Mouse (Mus musculus) midbrain, postnatal 0 days (tissue): Measurements from ENCODE around the gene Selenoo. TPM values are rescaled to one million over a fixed set of nuclear protein-coding genes. Genes with fewer than 3 reads are reported as not detected.

ENCODE experiments used
- ATAC-seq: fragments of 200-750 bp; cut with Nextera tagmentation; 2 replicates; pipeline ENCODE4 v1.8.0; 2017; ENCODE audit warnings: moderate number of reproducible peaks, mild to moderate bottlenecking, moderate TSS enrichment, moderate library complexity; ENCODE audit not compliant: low FRiP score
- DNase-seq: peaks from one replicate; pipeline ENCODE4 v3.0.0-alpha.2; 2015; ENCODE audit warnings: low spot score
- H3K27ac ChIP-seq: fragments of 300-500 bp; sonication (generic); 2 replicates; pipeline ENCODE4 v1.5.1; 2014; ENCODE audit warnings: low read depth, mild to moderate bottlenecking, low read length, mixed read lengths
- H3K27me3 ChIP-seq: fragments of 300-500 bp; sonication (generic); 2 replicates; pipeline ENCODE4 v1.6.1; 2014; ENCODE audit warnings: low read length, control low read depth, mixed read lengths; ENCODE audit not compliant: insufficient read depth
- H3K36me3 ChIP-seq: fragments of 300-500 bp; sonication (generic); 2 replicates; pipeline ENCODE4 v1.6.1; 2014; ENCODE audit warnings: low read length, control low read depth, mixed read lengths; ENCODE audit not compliant: insufficient read depth
- H3K4me1 ChIP-seq: fragments of 300-500 bp; sonication (generic); 2 replicates; pipeline ENCODE4 v1.6.1; 2014; ENCODE audit warnings: mild to moderate bottlenecking, control low read depth, antibody characterized with exemption, low read length, mixed read lengths; ENCODE audit not compliant: insufficient read depth
- H3K4me2 ChIP-seq: fragments of 300-500 bp; sonication (generic); 2 replicates; pipeline ENCODE4 v1.6.1; 2014; ENCODE audit warnings: low read depth, mild to moderate bottlenecking, low read length, mixed read lengths; ENCODE audit not compliant: poor library complexity, severe bottlenecking
- H3K4me3 ChIP-seq: fragments of 300-500 bp; sonication (generic); 2 replicates; pipeline ENCODE4 v1.5.1; 2014; ENCODE audit warnings: low read depth, mild to moderate bottlenecking, low read length, moderate library complexity
- H3K9ac ChIP-seq: fragments of 300-500 bp; sonication (generic); replicated peaks from 2 replicates; pipeline ENCODE4 v1.6.1; 2014; ENCODE audit warnings: mild to moderate bottlenecking, low read length, moderate library complexity, mixed read lengths; ENCODE audit not compliant: poor library complexity, severe bottlenecking
- H3K9me3 ChIP-seq: fragments of 300-500 bp; sonication (generic); 2 replicates; pipeline ENCODE4 v1.6.1; 2016; ENCODE audit warnings: low read length, control low read depth
- CTCF ChIP-seq: IDR thresholded peaks from 2 replicates; pipeline ENCODE4 v1.5.1; 2016; ENCODE audit warnings: antibody characterized with exemption, mild to moderate bottlenecking
- WGBS: fragments of 180-500 bp; shearing (Covaris S2); extraction: QIAGEN DNeasy Blood & Tissue Kit; methylation state at CpG from one replicate; pipeline ENCODE4 v1.1.7; 2014; 5-methylcytosine and 5-hydroxymethylcytosine counted together
- polyA plus RNA-seq: library from polyadenylated mRNA; unstranded; fragments of >200 nt; fragmentation: Nextera tagmentation; extraction: Ambion mirVana; gene quantifications from 2 replicates; pipeline ENCODE4 v1.2.1, GENCODE M21; 2015
- total RNA-seq: library from RNA; depleted of rRNA; stranded (reverse); fragments of >200 nt; gene quantifications from 2 replicates; pipeline ENCODE4 v1.2.3, GENCODE M21; 2014

Gene Selenoo
- total and polyA plus RNA-seq, 2 experiments from 2014 or later = 19.0 to 42.3 TPM

DNA sequence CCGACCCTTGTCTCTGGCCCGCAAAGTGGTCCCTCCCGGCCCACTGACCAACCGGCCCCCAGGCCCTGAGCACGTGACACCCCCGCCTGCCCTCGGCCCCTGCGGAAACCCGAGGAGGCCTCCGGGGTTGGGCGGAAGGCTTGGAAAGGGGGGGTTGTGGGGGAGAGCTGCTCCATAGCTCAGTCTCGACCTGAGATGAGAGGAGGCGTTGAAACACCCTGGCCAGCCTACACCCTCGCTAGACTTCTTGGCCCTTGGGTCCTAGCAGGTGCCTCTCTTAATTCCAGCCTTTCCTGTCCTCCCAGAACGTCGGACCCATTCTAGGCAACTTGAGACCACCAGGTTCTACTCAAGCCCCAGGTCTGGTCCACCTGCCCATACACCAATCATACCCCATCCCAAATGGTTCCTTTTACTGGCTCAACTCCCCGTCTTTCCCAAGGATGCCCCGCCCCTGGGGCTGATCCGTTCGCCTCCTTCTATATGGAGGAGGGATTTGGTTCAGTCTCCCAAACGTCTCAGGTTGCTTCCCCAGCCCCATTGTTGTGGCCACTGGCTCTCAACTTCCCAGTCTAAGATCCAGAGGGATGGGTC is 51.9 kb downstream of the Selenoo start, which contains the start of gene Mapk12:
Mapk12 (minus strand) TSS at position 45 of the 594 bp plus-strand sequence.
- H3K4me2 ChIP-seq = peak within 1 kb of the TSS; percentile 99
- peak within 1 kb of the TSS; percentile 57 for H3K9ac ChIP-seq
- H3K4me1 ChIP-seq = peaks cover 10% of the 10 kb centered on the region; the same call in 1 of the 2 replicates
- ATAC-seq (peak; percentile 36; the same call in 1 of the 2 replicates), DNase-seq (no peak)
- WGBS = 2% methylated on average over 21 of the region's 21 CpGs
- H3K27ac ChIP-seq = no peak within 1 kb of the TSS
- H3K4me3 ChIP-seq = peak within 1 kb of the TSS; percentile 49
- no peak for TF ChIP-seq CTCF
- H3K36me3 ChIP-seq = no peaks in the 10 kb centered on the region
- H3K27me3 ChIP-seq = peaks cover 5% of the 10 kb centered on the region; the same call in 1 of the 2 replicates
- no peaks in the 10 kb centered on the region for H3K9me3 ChIP-seq

- 28% methylated on average over 5 of the region's 5 CpGs for WGBS
- DNase-seq (no peak), ATAC-seq (no peak)
- Histone ChIP-seq H3K9ac (no peak overlapping the region), H3K4me2 (no peak overlapping the region), H3K36me3 (no peaks in the 10 kb centered on the region), H3K27ac (no peak overlapping the region), H3K9me3 (no peaks in the 10 kb centered on the region), H3K4me3 (no peak overlapping the region), H3K27me3 (peaks cover 5% of the 10 kb centered on the region; the same call in 1 of the 2 replicates), H3K4me1 (peaks cover 11% of the 10 kb centered on the region; the same call in 1 of the 2 replicates)
- no peak for TF ChIP-seq CTCF
Observed at GRCm38 (mm10) chr15:89141443-89141842, 52.6 kb downstream of the Selenoo start.

GRCm38 (mm10) chr15:89141905-89142304 is 53.0 kb downstream of the Selenoo start:
- Histone ChIP-seq H3K4me3 (no peak overlapping the region), H3K27ac (no peak overlapping the region), H3K4me2 (no peak overlapping the region), H3K9ac (no peak overlapping the region), H3K36me3 (no peaks in the 10 kb centered on the region), H3K9me3 (no peaks in the 10 kb centered on the region), H3K4me1 (peaks cover 14% of the 10 kb centered on the region; the same call in 1 of the 2 replicates), H3K27me3 (peaks cover 5% of the 10 kb centered on the region; the same call in 1 of the 2 replicates)
- 72% methylated on average over 4 of the region's 4 CpGs for WGBS
- DNase-seq (no peak), ATAC-seq (no peak)
- TF ChIP-seq CTCF = no peak

GRCm38 (mm10) chr15:89143134-89143533 is 54.2 kb downstream of the Selenoo start:
- Histone ChIP-seq H3K4me1 (peaks cover 22% of the 10 kb centered on the region), H3K4me2 (no peak overlapping the region)
- TF ChIP-seq CTCF = no peak

GRCm38 (mm10) chr15:89144965-89145364 is 56.1 kb downstream of the Selenoo start:
- Histone ChIP-seq H3K27me3 (no peaks in the 10 kb centered on the region), H3K4me1 (peaks cover 27% of the 10 kb centered on the region), H3K4me2 (no peak overlapping the region), H3K4me3 (no peak overlapping the region), H3K9me3 (no peaks in the 10 kb centered on the region), H3K27ac (no peak overlapping the region), H3K9ac (no peak overlapping the region), H3K36me3 (no peaks in the 10 kb centered on the region)
- ATAC-seq (no peak), DNase-seq (no peak)
- WGBS = 91% methylated on average over 11 of the region's 11 CpGs
- no peak for TF ChIP-seq CTCF

More at GRCm38 (mm10) chr15:89143134-89143533, 54.2 kb downstream of the Selenoo start:
- DNase-seq (no peak), ATAC-seq (no peak)
- Histone ChIP-seq H3K9me3 (no peaks in the 10 kb centered on the region), H3K27me3 (peaks cover 5% of the 10 kb centered on the region; the same call in 1 of the 2 replicates), H3K36me3 (no peaks in the 10 kb centered on the region), H3K9ac (no peak overlapping the region), H3K27ac (no peak overlapping the region), H3K4me3 (no peak overlapping the region)
- WGBS = 89% methylated on average over 2 of the region's 2 CpGs

DNA sequence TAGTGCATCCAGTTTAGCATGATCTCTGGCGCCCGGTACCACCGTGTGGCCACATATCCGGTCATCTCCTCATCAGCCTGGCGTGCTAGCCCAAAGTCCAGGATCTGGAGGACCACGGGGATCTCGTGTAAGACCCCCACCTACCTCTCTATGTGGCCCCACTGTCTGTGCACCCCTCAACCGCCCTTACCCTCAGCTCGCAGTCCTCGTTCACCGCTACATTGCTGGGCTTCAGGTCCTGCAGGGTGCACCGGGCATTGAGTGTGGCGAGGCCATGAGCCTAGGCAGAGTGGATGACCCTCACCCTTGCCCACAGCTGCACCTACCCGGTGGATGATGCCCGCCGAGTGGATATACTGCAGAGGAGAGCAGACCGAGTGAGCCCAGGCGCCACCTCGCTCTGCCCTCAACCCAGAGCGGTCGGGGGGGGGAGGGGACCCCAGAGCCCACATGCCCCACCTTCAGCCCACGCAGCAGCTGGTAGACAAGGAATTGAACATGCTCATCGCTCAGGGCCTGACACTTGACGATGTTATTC is 57.0 kb downstream of the Selenoo start:
- DNase-seq (no peak), ATAC-seq (peak; percentile 4; the same call in 1 of the 2 replicates)
- Histone ChIP-seq H3K4me1 (peaks cover 25% of the 10 kb centered on the region), H3K27me3 (no peaks in the 10 kb centered on the region), H3K9me3 (no peaks in the 10 kb centered on the region), H3K4me3 (peak overlapping the region; percentile 70; the same call in 1 of the 2 replicates), H3K9ac (peak overlapping the region; percentile 60; the same call in 1 of the 2 replicates), H3K27ac (no peak overlapping the region), H3K36me3 (no peaks in the 10 kb centered on the region), H3K4me2 (peak overlapping the region; percentile 93)
- TF ChIP-seq CTCF = no peak
- 82% methylated on average over 24 of the region's 24 CpGs for WGBS
